Mouse (Mus musculus): ENCODE results near the gene Plbd1.

The Plbd1 gene

GRCm38 (mm10) chr6:136661706-136662016 lies at the start of gene Plbd1:
TSS of gene Plbd1 (minus strand) at chr6:136661928.
- no peak for DNase-seq (ENCODE audit: low spot score)

GRCm38 (mm10) chr6:136710408-136710807 lies 48.7 kb upstream of the Plbd1 start:
- no peak for DNase-seq (ENCODE audit: low spot score)

GRCm38 (mm10) chr6:136708597-136708996 lies 46.9 kb upstream of the Plbd1 start:
- no peak for DNase-seq (ENCODE audit: low spot score)

- no peak for DNase-seq (ENCODE audit: low spot score)
Measured at GRCm38 (mm10) chr6:136701878-136702277, 40.1 kb upstream of the Plbd1 start.

- DNase-seq (ENCODE audit: low spot score) = no peak
Measured at GRCm38 (mm10) chr6:136701185-136701584, 39.5 kb upstream of the Plbd1 start.

GRCm38 (mm10) chr6:136691314-136691713 lies 29.6 kb upstream of the Plbd1 start:
- no peak for DNase-seq (ENCODE audit: low spot score)

- DNase-seq (ENCODE audit: low spot score) = no peak
Measured at GRCm38 (mm10) chr6:136690527-136690926, 28.8 kb upstream of the Plbd1 start.

GRCm38 (mm10) chr6:136689790-136690413 lies 28.2 kb upstream of the Plbd1 start:
- peak; percentile 7 for DNase-seq (ENCODE audit: low spot score)

GRCm38 (mm10) chr6:136685433-136685832 lies 23.7 kb upstream of the Plbd1 start:
- DNase-seq (ENCODE audit: low spot score) = no peak

GRCm38 (mm10) chr6:136683410-136684334 lies 21.9 kb upstream of the Plbd1 start:
- no peak for DNase-seq (ENCODE audit: low spot score)

- no peak for DNase-seq (ENCODE audit: low spot score)
Measured at GRCm38 (mm10) chr6:136679381-136679780, 17.7 kb upstream of the Plbd1 start.

GRCm38 (mm10) chr6:136674935-136675334 lies 13.2 kb upstream of the Plbd1 start:
- DNase-seq (ENCODE audit: low spot score) = no peak

- DNase-seq (ENCODE audit: low spot score) = peak; percentile 37
Measured at GRCm38 (mm10) chr6:136672467-136672866, 10.7 kb upstream of the Plbd1 start.

GRCm38 (mm10) chr6:136669274-136669673 lies 7.5 kb upstream of the Plbd1 start:
- DNase-seq (ENCODE audit: low spot score) = no peak

GRCm38 (mm10) chr6:136668266-136668986 lies 6.7 kb upstream of the Plbd1 start:
- no peak for DNase-seq (ENCODE audit: low spot score)

GRCm38 (mm10) chr6:136662063-136662462 lies 335 bp upstream of the Plbd1 start:
- DNase-seq (ENCODE audit: low spot score) = no peak

- no peak for DNase-seq (ENCODE audit: low spot score)
Measured at GRCm38 (mm10) chr6:136660831-136661705, 660 bp downstream of the Plbd1 start.

- DNase-seq (ENCODE audit: low spot score) = no peak
Measured at GRCm38 (mm10) chr6:136659226-136659625, 2.5 kb downstream of the Plbd1 start.

GRCm38 (mm10) chr6:136658303-136658702 lies 3.4 kb downstream of the Plbd1 start:
- no peak for DNase-seq (ENCODE audit: low spot score)

GRCm38 (mm10) chr6:136655786-136656185 lies 5.9 kb downstream of the Plbd1 start:
- no peak for DNase-seq (ENCODE audit: low spot score)

- DNase-seq (ENCODE audit: low spot score) = no peak
Measured at GRCm38 (mm10) chr6:136654470-136654869, 7.3 kb downstream of the Plbd1 start.

GRCm38 (mm10) chr6:136653331-136653730 lies 8.4 kb downstream of the Plbd1 start:
- no peak for DNase-seq (ENCODE audit: low spot score)

Measured in layer of hippocampus, adult 9-10 months (tissue).